Mouse (Mus musculus) brain, adult 10 weeks (tissue): ENCODE data around the gene Mtus2. TPM values are rescaled to one million over a fixed set of nuclear protein-coding genes. Genes with fewer than 3 reads are reported as not detected.

Source experiments
- polyA plus RNA-seq: library from polyadenylated mRNA; stranded (reverse); fragments of 350-450 nt; fragmentation: Illumina TruSeq; extraction: RNeasy Lipid Tissue Mini Kit (QIAGEN cat#74804); gene quantifications from one replicate; pipeline ENCODE4 v1.2.3, GENCODE M21; 2015; ENCODE audit warnings: low read depth, low replicate concordance

The Mtus2 gene
- polyA plus RNA-seq: 24.5 TPM

DNA sequence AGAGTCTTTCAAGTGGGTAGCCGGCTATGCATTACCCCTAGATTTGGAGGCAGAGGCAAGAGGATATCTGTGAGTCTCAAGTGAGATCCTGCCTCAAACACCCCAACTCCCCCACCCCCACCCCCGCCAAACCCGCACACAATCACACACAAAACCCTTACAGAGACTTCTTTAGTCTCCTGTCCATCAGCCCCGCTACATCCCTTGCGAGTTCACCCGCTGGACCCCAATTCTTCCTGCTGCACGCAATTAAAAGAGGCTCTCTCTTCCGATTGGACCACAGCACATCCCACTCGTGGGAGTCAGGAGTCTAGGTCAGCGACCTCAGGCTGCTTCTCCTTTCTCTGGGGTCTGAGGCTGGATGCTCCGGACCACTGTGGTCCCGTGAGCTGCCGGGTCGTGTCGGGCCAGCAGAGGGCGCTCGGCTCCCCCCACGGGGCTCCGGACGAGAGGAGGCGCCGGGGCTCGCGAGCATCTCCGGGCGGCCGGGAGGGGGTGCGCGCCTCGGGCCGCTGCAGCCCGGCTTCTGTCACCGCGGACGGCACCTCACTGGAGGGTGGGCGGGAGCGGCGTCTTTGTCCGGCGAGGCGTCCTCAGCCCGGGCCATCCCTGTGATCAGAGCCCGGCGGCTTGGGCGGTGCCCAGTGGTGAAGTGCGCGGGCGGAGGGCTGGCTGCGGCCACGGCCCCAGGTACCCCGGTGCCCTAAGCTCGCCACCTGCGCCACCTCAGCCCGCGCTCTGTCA, at the start of gene Mtus2:
Mtus2 (plus strand) TSS at position 500 of the 744 bp plus-strand sequence.

Other genes starting within 250 kb of the Mtus2 start
- gene Flt1, start 231.3 kb upstream of the Mtus2 start, polyA plus RNA-seq: 25.9 TPM
- 300 TPM for gene Pomp, start 96.9 kb upstream of the Mtus2 start, polyA plus RNA-seq
- gene Slc46a3, start 62.5 kb upstream of the Mtus2 start, polyA plus RNA-seq: 9.2 TPM